Mouse (Mus musculus) hematopoietic stem cell, adult 5-6 weeks (primary cell): ENCODE measurements around the gene Zbtb46. TPM values are rescaled to one million over a fixed set of nuclear protein-coding genes. Genes with fewer than 3 reads are reported as not detected.
A peak's percentile ranks its signal among the peaks of the same experiment; 100 is the strongest.

ENCODE experiments used
- ATAC-seq, 2 experiments: fragments of 125-278 bp in 1 of 2; replicated peaks in 1 of 2; 2 replicates each; pipeline ENCODE4 v1.8.0; 2016 to 2017; ENCODE audit warnings: inconsistent platforms in 2 of 2, mild to moderate bottlenecking in 2 of 2, moderate number of reproducible peaks in 2 of 2, low read depth in 1 of 2, moderate TSS enrichment in 1 of 2; ENCODE audit not compliant: low FRiP score in 2 of 2, poor library complexity in 2 of 2, severe bottlenecking in 2 of 2, insufficient read depth in 1 of 2, low TSS enrichment in 1 of 2
- total RNA-seq: library from RNA; stranded (forward); fragments of 172-1452, 232-1000 nt; gene quantifications from 2 replicates; pipeline ENCODE4 v1.2.3, GENCODE M21; 2017

The Zbtb46 gene
- total RNA-seq, 1 experiment from 2014 or later: 6.0 TPM

GRCm38 (mm10) chr2:181472256-181472827 is 13.1 kb upstream of the Zbtb46 start:
- ATAC-seq: no peak

- peak; percentile 81 to 90 for ATAC-seq
These were observed 12.0 kb upstream of the Zbtb46 start for GRCm38 (mm10) chr2:181471246-181471645.

- no peak for ATAC-seq
These were observed 11.1 kb upstream of the Zbtb46 start for GRCm38 (mm10) chr2:181470285-181470684.

GRCm38 (mm10) chr2:181465423-181465822 is 6.2 kb upstream of the Zbtb46 start:
- no peak for ATAC-seq

GRCm38 (mm10) chr2:181463008-181463738 is 3.9 kb upstream of the Zbtb46 start:
- peak; percentile 36 to 43; a peak in 3 of 4 replicates for ATAC-seq

DNA sequence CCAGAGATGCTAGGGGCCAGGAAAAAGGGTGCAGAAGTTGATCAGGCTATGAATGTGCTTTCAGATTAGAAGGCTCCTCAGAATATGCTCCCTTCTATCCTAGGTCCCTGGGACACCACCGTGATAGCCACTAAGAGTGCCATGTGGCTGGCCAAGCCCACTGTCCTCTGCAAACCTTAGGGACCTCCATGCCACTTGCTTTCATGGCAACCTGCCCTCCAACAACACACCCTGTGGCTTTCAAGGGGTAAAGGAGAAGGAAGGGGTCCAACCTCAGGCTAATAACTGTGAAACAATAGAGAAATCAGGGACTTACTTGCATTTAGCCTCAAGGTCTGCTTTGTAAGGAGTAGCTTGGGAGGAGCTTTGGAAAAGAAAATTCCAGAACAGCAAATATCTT is 3.4 kb upstream of the Zbtb46 start:
- no peak for ATAC-seq

DNA sequence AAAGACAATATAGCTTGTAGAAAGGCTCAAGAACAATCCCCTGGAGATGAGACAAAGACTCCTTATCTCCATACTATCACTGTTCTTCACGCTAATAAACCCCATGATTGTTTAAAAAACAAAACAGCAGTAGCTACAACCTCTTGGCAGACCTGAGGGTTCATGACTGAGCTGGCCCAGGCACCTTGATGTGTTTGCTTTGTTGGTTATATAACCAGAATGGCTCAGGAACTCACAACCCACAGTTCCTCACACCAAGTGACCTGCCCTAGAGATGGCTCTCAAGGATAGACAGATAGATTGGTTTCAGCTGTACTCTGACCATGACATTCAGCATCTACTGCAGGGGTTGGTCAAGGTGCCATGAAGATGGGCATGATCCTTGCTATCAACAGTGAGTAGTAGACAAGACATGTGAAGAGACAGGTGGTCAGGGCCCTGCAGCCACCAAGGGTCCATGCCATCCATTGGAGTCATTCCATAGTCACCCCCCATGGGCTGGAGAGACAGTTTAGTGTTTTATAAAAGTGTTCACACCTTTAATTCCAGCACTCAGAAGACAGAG is 2.4 kb upstream of the Zbtb46 start:
- no peak for ATAC-seq

- ATAC-seq: peak; percentile 22 to 56; a peak in 2 of 4 replicates
These were observed 721 bp upstream of the Zbtb46 start for GRCm38 (mm10) chr2:181459673-181460621.

- no peak for ATAC-seq
These were observed 644 bp downstream of the Zbtb46 start for GRCm38 (mm10) chr2:181458411-181459152.

- ATAC-seq: no peak
These were observed 1.4 kb downstream of the Zbtb46 start for GRCm38 (mm10) chr2:181457831-181458230.

DNA sequence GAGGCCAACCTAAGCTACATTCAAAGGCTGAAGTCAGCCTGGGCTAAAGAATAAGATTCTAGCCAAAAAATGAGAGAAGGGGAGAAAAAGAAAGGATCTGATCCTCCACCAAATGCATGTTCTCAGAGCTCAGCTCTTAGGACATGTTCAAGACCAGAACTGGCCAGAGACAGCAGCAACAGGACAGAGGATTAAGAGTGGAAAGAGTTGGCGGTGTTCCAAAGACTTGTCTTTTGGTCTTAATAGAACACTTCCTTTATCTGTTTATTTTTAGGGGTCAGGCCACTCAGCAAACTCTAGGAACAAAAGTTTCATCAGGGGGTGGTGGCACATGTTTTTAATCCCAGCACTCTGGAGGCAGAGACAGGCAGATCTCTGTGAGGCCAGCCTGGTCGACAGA is 3.3 kb downstream of the Zbtb46 start:
- no peak for ATAC-seq

GRCm38 (mm10) chr2:181453274-181453673 is 6.0 kb downstream of the Zbtb46 start:
- no peak for ATAC-seq

DNA sequence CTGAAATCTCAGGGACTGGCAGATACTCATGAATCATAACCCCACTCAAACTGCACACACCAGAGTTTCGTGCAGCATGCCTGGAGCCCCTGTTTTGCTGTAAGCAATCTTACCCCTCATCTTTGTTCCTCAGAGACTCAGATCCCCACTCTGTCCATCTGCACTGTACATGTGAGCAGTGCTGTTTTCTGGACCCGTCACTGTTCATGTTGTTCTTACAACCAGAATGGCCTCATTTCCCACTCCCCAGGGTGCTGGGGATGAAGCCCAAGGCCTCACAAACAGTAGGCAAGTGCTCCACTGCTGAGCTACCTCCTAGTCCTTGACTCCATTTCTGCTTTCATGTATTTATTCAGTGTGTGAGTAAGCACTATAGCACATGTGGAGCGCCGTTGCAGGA is 7.0 kb downstream of the Zbtb46 start:
- ATAC-seq: no peak

GRCm38 (mm10) chr2:181443016-181443415 is 16.2 kb downstream of the Zbtb46 start:
- peak; percentile 83 to 92 for ATAC-seq

- ATAC-seq: 0 out of 4 replicates have a peak, but pooled peaks of 1 of the 2 experiments have one; percentile 21
These were observed 21.1 kb downstream of the Zbtb46 start for GRCm38 (mm10) chr2:181438176-181438575.

- ATAC-seq: peak in 1 of 2 experiments; percentile 42; a peak in 1 of 4 replicates
These were observed 23.0 kb downstream of the Zbtb46 start for GRCm38 (mm10) chr2:181436246-181436645.

DNA sequence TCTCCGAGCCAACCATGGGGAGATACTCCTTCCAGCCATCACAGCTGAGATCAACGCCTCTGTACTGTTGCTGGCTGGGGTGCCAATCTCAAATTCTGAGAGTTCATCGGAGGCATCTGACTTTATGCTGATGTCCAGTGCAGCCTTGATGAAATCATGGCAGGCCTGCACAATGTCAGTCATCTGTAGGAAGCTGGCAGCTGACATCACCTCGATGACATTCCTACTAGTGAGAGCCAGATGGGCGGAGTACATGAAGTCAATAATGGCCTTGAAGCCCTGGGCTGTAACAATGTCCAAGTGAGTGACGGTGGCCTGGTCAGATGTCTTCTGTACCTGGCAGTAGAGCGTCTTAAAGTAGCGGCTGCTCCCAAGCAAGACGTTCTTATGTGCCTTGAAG is 35.4 kb downstream of the Zbtb46 start:
- ATAC-seq: no peak
